Mouse (Mus musculus): ENCODE results near the gene Lrcol1. TPM values are rescaled to one million over a fixed set of nuclear protein-coding genes. Genes with fewer than 3 reads are reported as not detected.
A peak's percentile ranks its signal among the peaks of the same experiment; 100 is the strongest.

Lrcol1 gene
- total RNA-seq, 2 experiments from 2014 or later: not detected

DNA sequence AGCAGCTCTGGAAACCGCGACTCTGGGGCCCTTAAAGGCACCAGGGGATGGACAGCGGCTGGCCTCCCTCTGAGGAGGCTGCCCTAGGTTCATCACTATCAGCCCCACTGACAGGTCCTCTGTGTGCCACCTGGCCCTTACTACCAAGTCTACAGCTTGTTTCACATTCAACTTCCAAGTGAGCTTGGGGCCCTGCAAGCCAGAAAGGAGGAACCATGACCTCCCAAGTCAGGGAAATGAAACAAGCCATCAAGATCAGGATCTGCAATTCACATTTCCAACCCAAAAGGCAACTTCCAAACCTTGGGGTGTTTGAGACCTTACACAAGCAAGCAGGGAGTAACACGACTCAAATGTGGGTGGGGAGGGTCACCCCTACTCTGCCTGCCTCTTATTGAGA lies 40.7 kb downstream of the Lrcol1 start:
- DNase-seq (ENCODE audit: low spot score in 2 of 2): no peak

DNA sequence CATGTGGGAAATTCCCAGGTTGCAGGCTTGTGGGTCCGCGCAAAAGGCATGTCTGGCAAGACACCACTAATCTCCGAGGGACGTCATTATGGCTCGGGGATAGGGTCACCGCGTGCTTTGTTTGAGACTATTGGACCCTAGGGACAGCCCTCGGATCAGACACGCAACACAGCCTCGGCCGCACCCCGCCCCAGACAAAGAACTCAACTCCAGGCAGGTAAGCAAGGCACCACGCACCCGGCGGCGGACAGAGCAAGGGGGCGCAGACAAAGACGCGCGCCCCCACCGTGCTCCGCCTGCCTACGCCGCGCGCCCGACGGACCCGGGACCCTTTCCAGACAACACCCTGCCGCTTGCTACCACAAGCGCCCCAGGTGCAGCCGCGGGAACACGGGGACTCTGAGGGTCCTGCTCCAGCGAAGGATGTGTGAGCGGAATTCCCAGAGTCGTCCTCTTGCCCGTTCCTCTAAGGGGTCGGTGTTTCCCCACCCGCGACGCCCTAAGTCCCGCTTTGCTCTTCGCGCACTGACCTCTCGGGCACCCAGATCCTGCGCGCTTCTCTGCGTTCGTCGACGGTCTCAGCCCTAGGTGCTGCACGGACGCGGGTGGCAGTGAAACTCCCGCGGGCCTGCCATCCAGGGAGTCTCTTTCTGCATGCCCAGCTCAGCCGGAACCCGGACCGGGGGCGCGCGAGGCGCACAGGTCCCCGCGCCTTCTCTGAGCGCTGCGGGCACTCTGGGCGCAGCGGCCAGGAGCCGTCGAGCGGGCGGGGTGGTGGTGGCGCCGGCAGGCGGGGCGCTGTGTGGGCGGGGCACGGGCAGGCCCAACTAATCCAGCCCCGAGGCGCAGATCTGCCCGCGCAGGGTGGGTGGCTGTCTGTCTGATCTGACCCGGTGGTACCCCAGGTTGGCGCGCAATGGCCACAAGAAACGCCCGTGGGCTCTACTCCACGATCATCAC lies 42.1 kb downstream of the Lrcol1 start:
- DNase-seq (ENCODE audit: low spot score in 2 of 2): peak; percentile 77 to 78

DNA sequence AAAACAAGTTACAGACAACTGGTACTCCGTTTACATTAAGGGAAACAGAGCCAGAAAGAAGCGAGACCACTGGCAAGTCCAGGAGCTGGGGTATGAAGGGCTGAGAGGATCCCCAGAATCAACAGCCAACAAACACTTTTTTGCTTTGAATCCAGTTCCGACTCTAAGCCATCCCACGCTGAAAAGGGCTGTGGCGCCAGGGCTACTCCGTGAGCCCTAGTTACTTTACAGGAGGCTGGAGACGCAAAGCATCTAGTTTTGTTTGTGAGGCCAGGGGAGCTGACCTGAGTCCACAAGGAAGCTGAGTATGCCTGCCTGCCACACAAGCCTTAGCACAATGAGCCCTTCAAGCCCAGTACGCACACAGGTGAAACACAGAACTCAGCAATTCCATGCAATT lies 42.8 kb downstream of the Lrcol1 start:
- no peak for DNase-seq (ENCODE audit: low spot score in 2 of 2)

DNA sequence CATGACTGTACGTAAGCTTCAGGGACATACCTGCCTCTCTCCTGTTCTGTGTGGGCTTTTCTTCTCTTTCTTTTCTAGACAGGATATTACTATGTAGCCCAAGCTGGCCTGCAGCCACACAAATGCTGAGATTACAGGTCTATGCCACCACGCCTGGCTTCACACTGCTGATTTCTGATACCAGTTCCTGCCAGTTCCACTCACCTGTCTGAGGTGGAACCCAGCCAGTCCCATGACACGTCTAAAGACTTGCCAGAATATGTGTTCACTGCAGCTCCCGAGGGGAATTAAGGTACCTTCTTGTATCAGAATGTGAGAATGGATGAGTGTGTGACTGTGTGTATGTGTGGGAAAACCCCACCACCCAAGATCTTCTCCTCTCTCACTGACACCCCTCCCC lies 46.1 kb downstream of the Lrcol1 start:
- DNase-seq (ENCODE audit: low spot score in 2 of 2): no peak

DNA sequence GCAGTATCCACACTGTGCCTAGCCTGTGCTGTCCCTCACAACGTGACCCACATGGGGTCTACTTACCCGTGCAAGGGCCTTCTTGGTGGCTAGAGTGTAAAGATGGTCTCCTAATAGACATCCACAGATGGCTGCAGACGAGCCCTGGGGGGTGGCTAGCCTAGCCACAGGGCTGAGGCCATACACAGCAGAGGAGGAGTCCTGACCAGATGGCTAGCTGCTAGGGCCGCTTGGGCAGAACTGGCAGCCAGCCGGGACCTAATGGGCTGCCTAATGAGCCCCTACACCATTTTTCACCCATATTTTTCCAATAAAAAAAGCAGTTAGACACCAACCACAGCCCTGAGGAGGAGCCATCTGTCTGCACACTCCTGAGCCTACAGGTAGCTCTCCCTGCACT lies 48.2 kb downstream of the Lrcol1 start:
- DNase-seq (ENCODE audit: low spot score in 2 of 2): no peak

DNA sequence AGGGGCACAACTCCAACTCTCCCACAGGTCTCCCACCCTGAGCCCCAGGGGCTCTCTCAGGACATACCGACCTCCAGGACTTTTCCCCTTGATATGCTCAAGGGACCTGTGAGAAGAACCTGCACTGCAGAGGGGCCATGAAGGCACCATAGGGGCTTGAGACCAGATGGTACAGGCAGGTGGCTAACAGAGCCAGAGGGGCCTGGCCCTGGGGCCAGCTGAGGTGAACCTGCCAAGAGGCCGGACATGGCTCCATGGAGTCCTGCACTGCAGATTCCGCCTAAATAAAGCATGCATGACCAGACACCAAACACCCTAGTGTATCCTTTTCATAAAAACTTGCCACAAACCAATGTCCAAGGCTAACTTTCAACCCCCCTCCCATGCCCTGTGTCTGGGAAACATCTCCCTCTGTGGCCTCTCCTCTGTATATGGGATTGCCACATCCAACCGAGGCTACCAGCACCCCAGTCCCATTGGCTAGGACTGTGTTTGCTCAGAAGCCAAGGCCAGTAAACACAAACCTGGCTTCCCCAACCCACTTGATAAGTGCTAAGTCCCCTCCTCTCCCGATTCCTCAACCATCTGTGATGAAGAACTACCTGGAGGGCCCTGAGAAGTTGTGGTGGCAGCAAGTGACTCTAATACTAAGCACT lies 50.6 kb downstream of the Lrcol1 start:
- DNase-seq (ENCODE audit: low spot score in 2 of 2): no peak

DNA sequence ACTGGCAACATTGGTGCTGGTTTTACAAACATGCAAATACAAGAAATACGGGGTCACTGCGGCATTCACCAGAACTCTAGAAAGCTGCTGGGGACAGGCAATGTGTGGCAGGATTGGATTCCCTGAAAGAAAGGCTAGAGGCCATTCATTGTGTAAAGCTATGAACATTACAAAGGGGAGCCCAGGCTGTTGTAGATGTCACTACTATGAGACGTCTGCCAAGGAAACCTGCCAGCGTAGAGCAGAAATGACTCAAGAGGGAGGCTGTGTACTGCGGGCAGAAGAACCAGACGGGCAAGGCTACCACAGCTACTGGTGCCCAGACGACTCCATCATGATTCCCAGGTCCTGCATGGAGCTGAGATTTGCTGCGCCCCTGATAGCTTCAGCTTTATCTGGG lies 56.6 kb downstream of the Lrcol1 start:
- no peak for DNase-seq (ENCODE audit: low spot score in 2 of 2)

DNA sequence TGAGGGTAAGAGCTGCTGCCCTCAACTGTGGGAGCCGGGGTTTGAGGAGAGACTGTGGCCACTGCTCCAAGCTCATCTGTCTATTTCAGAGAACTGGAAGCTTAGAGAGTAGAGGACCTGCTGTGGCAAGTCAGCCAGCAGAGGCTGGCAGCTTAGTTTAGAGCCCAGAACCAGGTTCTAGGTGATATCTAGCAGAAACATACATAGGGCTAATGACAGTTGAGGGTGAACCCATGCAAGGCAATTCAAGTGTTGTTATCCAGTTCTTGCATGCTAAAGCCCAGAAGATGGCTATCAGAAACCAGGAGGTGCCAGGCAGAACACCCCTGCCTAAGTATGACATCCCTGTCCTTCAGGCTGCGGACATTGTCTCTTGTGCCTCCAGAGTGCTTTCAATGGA lies 58.0 kb downstream of the Lrcol1 start:
- no peak for DNase-seq (ENCODE audit: low spot score in 2 of 2)

DNA sequence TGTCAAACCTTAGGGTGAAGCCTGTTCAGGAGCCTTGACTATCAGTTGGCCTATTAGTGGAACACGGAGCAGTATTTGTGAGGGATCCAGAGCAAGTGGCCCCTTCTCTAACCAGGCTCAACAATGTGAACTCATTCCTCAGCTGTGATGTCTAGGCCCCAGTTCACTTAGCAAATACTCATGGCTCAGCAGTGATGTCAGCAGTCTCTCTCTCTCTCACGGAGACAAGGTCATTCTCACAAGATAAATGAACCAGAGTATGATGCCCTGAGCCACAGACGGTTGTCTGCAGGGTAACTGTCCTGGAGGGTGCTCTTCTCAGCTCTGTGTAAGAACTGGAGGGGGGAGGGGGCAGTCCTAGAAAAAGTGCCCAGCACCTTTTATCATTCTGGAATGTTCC lies 59.4 kb downstream of the Lrcol1 start:
- DNase-seq (ENCODE audit: low spot score in 2 of 2): no peak

Other genes starting within 250 kb of the Lrcol1 start
- under 1 TPM in 1 of 2 experiments, not detected in 1; 0.19 TPM for gene Plcxd1, start 244.8 kb upstream of the Lrcol1 start, total RNA-seq (2021)
- gene Gtpbp6, start 236.5 kb upstream of the Lrcol1 start, total RNA-seq (2021): 10 to 100 TPM; 69.9 to 71.0 TPM
- gene Zfp605, start 234.6 kb upstream of the Lrcol1 start, total RNA-seq (2021): 1 to 10 TPM; 6.0 to 6.2 TPM
- gene Chfr, start 208.9 kb upstream of the Lrcol1 start, total RNA-seq (2021): 10 to 100 TPM; 20.3 to 31.9 TPM
- 10 to 100 TPM; 34.6 to 40.7 TPM for gene Golga3, start 168.0 kb upstream of the Lrcol1 start, total RNA-seq (2021)
- 10 to 100 TPM; 36.1 to 37.4 TPM for gene Ankle2, start 113.7 kb upstream of the Lrcol1 start, total RNA-seq (2021)
- gene Pgam5, start 74.8 kb upstream of the Lrcol1 start, total RNA-seq (2021): 10 to 100 TPM; 45.2 to 49.5 TPM
- gene Pxmp2, start 58.5 kb upstream of the Lrcol1 start, total RNA-seq (2021): 10 to 100 TPM; 10.4 to 14.3 TPM
- 1 to 10 TPM in 1 of 2 experiments, under 1 TPM in 1; 0.90 to 1.1 TPM for gene Pole, start 58.4 kb upstream of the Lrcol1 start, total RNA-seq (2021)
- under 1 TPM; 0.54 to 0.80 TPM for gene P2rx2, start 1.5 kb upstream of the Lrcol1 start, total RNA-seq (2021)
- gene Fbrsl1, start 103.8 kb downstream of the Lrcol1 start, total RNA-seq (2021): 10 to 100 TPM; 60.7 to 65.7 TPM
- under 1 TPM in 1 of 2 experiments, not detected in 1; 0.19 TPM for gene Galnt9, start 199.6 kb downstream of the Lrcol1 start, total RNA-seq (2021)